Comparison of ENCODE assay signal across 9 mouse cellular contexts in genomic region chr3:145131210-145131868, GRCm38 (mm10). TPM values are rescaled to one million over a fixed set of nuclear protein-coding genes. Genes with fewer than 3 reads are reported as not detected.
A peak's percentile ranks its signal among the peaks of the same experiment; 100 is the strongest.
DNase-seq lines count a peak whose midpoint lies in the region; ATAC-seq and TF ChIP-seq lines count a peak whose summit lies in the region.
"Had no signal": no experiment of that assay in that cellular context is flagged by ENCODE, and none has a peak within 500 bp of the region (broad histone marks: within the 10 kb centered on the region; RNA-seq: fewer than 3 reads in every experiment).

No protein-coding gene starts in this region.

- no peak for TF ChIP-seq POLR2A in thymus, adult 2 months (IDR thresholded peaks at IDR 0.05; ENCODE audit: control insufficient read depth, extremely low read depth, insufficient read depth, low read length, poor library complexity)

- WGBS in heart, embryonic 12.5 days, result 28% methylated on average over 3 of the region's 3 CpGs
- 52% methylated on average over 3 of the region's 3 CpGs for WGBS in thymus, adult 2 months

- H3K27ac ChIP-seq in heart, embryonic 12.5 days (ENCODE audit: poor library complexity, severe bottlenecking), result no peak overlapping the region
- H3K27ac ChIP-seq in thymus, adult 2 months (ENCODE audit: control insufficient read depth, insufficient read depth, low read length), result no peak overlapping the region
- H3K27ac ChIP-seq: limb, embryonic 15.5 days had no signal

- no peaks in the 10 kb centered on the region for H3K27me3 ChIP-seq in heart, embryonic 12.5 days (replicated peaks)
- no peaks in the 10 kb centered on the region for H3K27me3 ChIP-seq in thymus, adult 2 months (ENCODE audit: control insufficient read depth, insufficient read depth, low read length)
- H3K27me3 ChIP-seq: limb, embryonic 15.5 days had no signal

- no peak for TF ChIP-seq CTCF in thymus, adult 2 months (IDR thresholded peaks at IDR 0.05; ENCODE audit: borderline replicate concordance, control insufficient read depth, extremely low read depth, insufficient read depth, low read length, poor library complexity)

- H3K4me1 ChIP-seq in heart, embryonic 12.5 days (replicated peaks), result no peaks in the 10 kb centered on the region
- no peaks in the 10 kb centered on the region for H3K4me1 ChIP-seq in thymus, adult 2 months (replicated peaks; ENCODE audit: control insufficient read depth, insufficient read depth, low read length)
- H3K4me1 ChIP-seq: limb, embryonic 15.5 days had no signal

- H3K36me3 ChIP-seq in heart, embryonic 12.5 days, result peaks cover 20% of the 10 kb centered on the region
- no peaks in the 10 kb centered on the region for H3K36me3 ChIP-seq in thymus, adult 2 months (ENCODE audit: control insufficient read depth, insufficient read depth, low read length)

- DNase-seq in heart, adult 8-10 months (ENCODE audit: low spot score), result peak; percentile 16
- DNase-seq in thymus, adult 2 months, result peak; percentile 17
- no peak for DNase-seq in thymus, adult 18-20 months
- DNase-seq in embryo, embryonic 11.5 days (ENCODE audit: low read depth, low spot score), result peak; percentile 19
- peak; percentile 28 for DNase-seq in kidney, adult 9 months
- no peak for DNase-seq in layer of hippocampus, adult 11-12 months (ENCODE audit: low spot score)

- ATAC-seq in heart, embryonic 12.5 days (ENCODE audit: insufficient number of reproducible peaks, low FRiP score), result no peak
- peak; percentile 97 for ATAC-seq in megakaryocyte progenitor cell, adult 5-6 weeks (replicated peaks; ENCODE audit: poor library complexity)

- H3K4me2 ChIP-seq in heart, embryonic 12.5 days, result no peak overlapping the region
- H3K4me2 ChIP-seq: limb, embryonic 15.5 days had no signal

- no peak overlapping the region for H3K9ac ChIP-seq in heart, embryonic 12.5 days
- H3K9ac ChIP-seq: limb, embryonic 15.5 days had no signal

- H3K4me3 ChIP-seq in heart, embryonic 12.5 days, result no peak overlapping the region
- no peak overlapping the region for H3K4me3 ChIP-seq in thymus, adult 2 months (ENCODE audit: control insufficient read depth, insufficient read depth, low read length)
- H3K4me3 ChIP-seq: limb, embryonic 15.5 days had no signal

- H3K9me3 ChIP-seq in heart, embryonic 12.5 days (replicated peaks), result no peaks in the 10 kb centered on the region
- H3K9me3 ChIP-seq: limb, embryonic 15.5 days had no signal

RNA-seq across cellular contexts. Expression of gene Odf2l, which starts 13.0 kb away (rescaled TPM):
- total RNA-seq in heart, adult 8-10 months (2022), result 10 to 100 TPM in 3 of 4 experiments, 1 to 10 TPM in 1; 5.7 to 14.7 (median 12.6) TPM
- 13.0 and 15.6 TPM in 2 replicates for polyA plus RNA-seq in heart, embryonic 12.5 days (2016; fragmentation: Nextera tagmentation; extraction: Ambion mirVana)
- polyA plus RNA-seq in thymus, adult 2 months (2012; rRNA removed), result 4.3 and 4.5 TPM in 2 replicates
- total RNA-seq in megakaryocyte progenitor cell, adult 5-6 weeks (2015), result 43.3 and 46.6 TPM in 2 replicates
- 23.2 and 37.2 TPM in 2 replicates for total RNA-seq in megakaryocyte progenitor cell, adult 5-6 weeks (2017)

RNA-seq across cellular contexts. Expression of gene Clca2, which starts 32.1 kb away (rescaled TPM):
- total RNA-seq in heart, adult 8-10 months (2022), result under 1 TPM in 2 of 4 experiments, not detected in 2; 0.05 to 0.22 TPM
- polyA plus RNA-seq in heart, embryonic 12.5 days (2016; fragmentation: Nextera tagmentation; extraction: Ambion mirVana), result 0.05 and 0.06 TPM in 2 replicates
- 0.51 and 2.0 TPM in 2 replicates for polyA plus RNA-seq in thymus, adult 2 months (2012; rRNA removed)
- not detected in 2 replicates for total RNA-seq in megakaryocyte progenitor cell, adult 5-6 weeks (2015)
- total RNA-seq in megakaryocyte progenitor cell, adult 5-6 weeks (2017), result not detected in 2 replicates

Comparison
In these comparisons a context has a peak if more than half of its experiments do, and no peak if none do; other contexts are left out.
1. DNase-seq: peak in heart, adult 8-10 months (single experiment), thymus, adult 2 months (single experiment), embryo, embryonic 11.5 days (single experiment) and kidney, adult 9 months (single experiment); none in thymus, adult 18-20 months (0 of 2) and layer of hippocampus, adult 11-12 months (single experiment).